Mouse (Mus musculus): ENCODE measurements around the gene Ctdsp2. TPM values are rescaled to one million over a fixed set of nuclear protein-coding genes. Genes with fewer than 3 reads are reported as not detected.

Gene Ctdsp2
- polyA plus RNA-seq, 1 experiment, result 76.5 TPM

DNA sequence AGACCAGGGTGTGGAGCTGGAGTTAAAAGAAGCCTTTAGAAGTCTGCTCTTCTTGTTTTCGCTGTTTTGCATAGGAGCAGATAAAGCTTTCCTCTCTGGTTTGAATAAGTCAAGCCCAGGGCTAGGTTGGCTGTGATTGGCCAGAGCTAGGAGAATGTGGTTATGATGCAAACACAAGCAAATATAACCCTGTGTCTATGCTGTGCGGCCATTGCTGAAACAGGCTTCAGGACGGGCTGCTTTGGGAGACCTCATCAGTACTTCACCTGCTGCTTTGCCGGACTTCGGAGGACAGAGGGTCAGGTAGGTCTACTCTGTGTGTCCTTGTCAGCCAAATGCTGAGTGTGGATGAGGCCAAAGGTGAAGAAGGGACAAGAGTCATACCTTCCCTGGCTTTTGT, 22.0 kb downstream of the Ctdsp2 start, which contains the start of gene Avil:
Avil (plus strand) TSS at position 181 of the 400 bp plus-strand sequence.
- Histone ChIP-seq H3K4me3 (ENCODE audit: insufficient read depth, low read length) (no peak within 1 kb of the TSS), H3K27ac (ENCODE audit: insufficient read depth, low read length) (no peak within 1 kb of the TSS), H3K4me1 (ENCODE audit: control insufficient read depth, insufficient read depth, low read length) (no peaks in the 10 kb centered on the region)
- TF ChIP-seq CTCF (IDR thresholded peaks at IDR 0.05; ENCODE audit: extremely low read depth, insufficient read depth, low read length) (no peak), POLR2A (IDR thresholded peaks at IDR 0.05; ENCODE audit: extremely low read depth, insufficient read depth, low read length) (no peak)

DNA sequence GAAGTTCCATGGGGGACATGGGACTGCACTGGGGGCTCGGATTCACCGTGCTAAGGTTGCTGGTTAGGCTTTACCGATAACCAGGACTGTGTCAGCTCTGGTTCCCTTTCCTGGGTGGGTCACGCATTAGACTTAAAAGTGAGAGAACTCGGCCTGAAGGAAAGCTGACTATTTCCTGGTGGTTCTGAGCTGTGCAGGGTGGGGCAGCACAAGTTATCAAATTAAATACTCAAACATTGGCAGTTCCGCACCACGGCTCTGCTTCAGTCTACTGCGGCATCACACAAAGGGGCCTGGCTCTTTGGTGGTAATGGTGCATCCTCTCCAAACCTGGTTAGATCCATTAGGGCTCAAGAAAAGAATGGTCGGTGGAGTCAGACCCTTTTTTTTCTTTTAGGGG, 22.8 kb downstream of the Ctdsp2 start:
- no peak overlapping the region for H3K4me3 ChIP-seq (ENCODE audit: insufficient read depth, low read length)
- no peak for TF ChIP-seq POLR2A (IDR thresholded peaks at IDR 0.05; ENCODE audit: extremely low read depth, insufficient read depth, low read length)
- TF ChIP-seq CTCF (IDR thresholded peaks at IDR 0.05; ENCODE audit: extremely low read depth, insufficient read depth, low read length), result no peak
- no peak overlapping the region for H3K27ac ChIP-seq (ENCODE audit: insufficient read depth, low read length)
- no peaks in the 10 kb centered on the region for H3K4me1 ChIP-seq (ENCODE audit: control insufficient read depth, insufficient read depth, low read length)

- H3K27ac ChIP-seq (ENCODE audit: insufficient read depth, low read length), result no peak overlapping the region
- H3K4me1 ChIP-seq (ENCODE audit: control insufficient read depth, insufficient read depth, low read length), result no peaks in the 10 kb centered on the region
- TF ChIP-seq POLR2A (IDR thresholded peaks at IDR 0.05; ENCODE audit: extremely low read depth, insufficient read depth, low read length), result no peak
- TF ChIP-seq CTCF (IDR thresholded peaks at IDR 0.05; ENCODE audit: extremely low read depth, insufficient read depth, low read length), result no peak
- no peak overlapping the region for H3K4me3 ChIP-seq (ENCODE audit: insufficient read depth, low read length)
Measured at GRCm38 (mm10) chr10:127002056-127002455, 23.5 kb downstream of the Ctdsp2 start.

GRCm38 (mm10) chr10:127002765-127003164, 24.2 kb downstream of the Ctdsp2 start:
- Histone ChIP-seq H3K27ac (ENCODE audit: insufficient read depth, low read length) (no peak overlapping the region), H3K4me1 (ENCODE audit: control insufficient read depth, insufficient read depth, low read length) (no peaks in the 10 kb centered on the region), H3K4me3 (ENCODE audit: insufficient read depth, low read length) (no peak overlapping the region)
- TF ChIP-seq CTCF (IDR thresholded peaks at IDR 0.05; ENCODE audit: extremely low read depth, insufficient read depth, low read length) (no peak), POLR2A (IDR thresholded peaks at IDR 0.05; ENCODE audit: extremely low read depth, insufficient read depth, low read length) (no peak)

DNA sequence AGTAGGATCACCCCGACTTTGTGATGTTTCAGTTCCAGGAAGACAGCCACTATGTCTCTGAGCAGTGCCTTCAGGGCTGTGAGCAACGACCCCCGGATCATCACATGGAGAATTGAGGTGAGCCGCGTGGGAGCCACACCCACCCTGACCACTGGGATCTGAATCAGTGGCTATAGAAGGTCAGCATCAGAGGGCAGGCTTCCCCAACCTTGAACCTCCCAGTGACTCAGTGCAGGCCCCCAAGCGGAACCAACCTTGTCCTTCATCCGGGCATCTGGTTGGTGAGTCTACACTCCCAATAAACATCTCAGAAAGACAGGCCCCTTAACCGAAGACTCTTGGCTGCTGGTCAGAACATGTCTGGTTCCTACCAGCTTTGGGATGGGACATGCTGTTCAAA, 24.8 kb downstream of the Ctdsp2 start:
- TF ChIP-seq CTCF (IDR thresholded peaks at IDR 0.05; ENCODE audit: extremely low read depth, insufficient read depth, low read length) (no peak), POLR2A (IDR thresholded peaks at IDR 0.05; ENCODE audit: extremely low read depth, insufficient read depth, low read length) (no peak)
- Histone ChIP-seq H3K4me1 (ENCODE audit: control insufficient read depth, insufficient read depth, low read length) (no peaks in the 10 kb centered on the region), H3K4me3 (ENCODE audit: insufficient read depth, low read length) (no peak overlapping the region), H3K27ac (ENCODE audit: insufficient read depth, low read length) (no peak overlapping the region)

DNA sequence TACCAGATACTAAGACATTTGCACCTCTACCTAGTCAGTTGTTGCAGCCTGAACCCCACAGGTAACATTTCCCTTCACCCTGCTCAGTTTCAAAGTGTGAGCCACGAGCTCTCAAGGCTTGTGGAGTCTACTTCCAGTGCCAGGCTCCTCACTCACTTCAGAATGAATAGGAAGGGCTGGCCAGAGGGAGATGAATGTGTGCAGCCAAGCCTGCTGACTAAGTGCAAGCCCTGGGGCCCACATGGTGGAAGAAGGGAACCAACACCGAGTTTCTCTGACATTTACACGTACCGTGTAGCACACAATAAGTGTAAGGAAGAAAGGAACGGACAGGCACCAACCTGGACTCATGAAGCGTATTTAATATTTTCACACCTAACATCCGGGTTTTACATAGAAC, 25.3 kb downstream of the Ctdsp2 start:
- no peak overlapping the region for H3K4me3 ChIP-seq (ENCODE audit: insufficient read depth, low read length)
- no peak for TF ChIP-seq POLR2A (IDR thresholded peaks at IDR 0.05; ENCODE audit: extremely low read depth, insufficient read depth, low read length)
- TF ChIP-seq CTCF (IDR thresholded peaks at IDR 0.05; ENCODE audit: extremely low read depth, insufficient read depth, low read length), result no peak
- no peak overlapping the region for H3K27ac ChIP-seq (ENCODE audit: insufficient read depth, low read length)
- no peaks in the 10 kb centered on the region for H3K4me1 ChIP-seq (ENCODE audit: control insufficient read depth, insufficient read depth, low read length)

DNA sequence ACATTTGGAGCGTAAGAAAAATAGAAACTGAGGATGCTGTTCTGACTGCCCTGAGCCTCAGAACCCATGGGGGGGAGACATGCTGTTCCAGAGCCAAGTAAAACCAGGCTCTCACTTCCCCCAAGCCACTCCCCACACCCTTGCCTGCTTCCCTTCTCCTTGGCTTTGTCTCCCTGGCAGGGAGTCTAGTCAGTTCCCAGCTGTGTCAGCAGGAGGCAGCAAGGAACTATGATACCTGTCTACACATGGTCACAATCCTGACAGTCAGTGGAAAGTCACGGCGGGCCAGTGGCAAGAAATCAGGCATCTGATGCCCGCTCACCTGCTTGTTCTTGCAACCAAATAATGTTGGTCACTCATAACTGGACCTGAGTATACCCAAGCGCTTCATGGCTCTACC, 38.0 kb downstream of the Ctdsp2 start:
- Histone ChIP-seq H3K27ac (ENCODE audit: insufficient read depth, low read length) (no peak overlapping the region), H3K4me1 (ENCODE audit: control insufficient read depth, insufficient read depth, low read length) (no peaks in the 10 kb centered on the region), H3K4me3 (ENCODE audit: insufficient read depth, low read length) (no peak overlapping the region)
- TF ChIP-seq POLR2A (IDR thresholded peaks at IDR 0.05; ENCODE audit: extremely low read depth, insufficient read depth, low read length), result no peak
- peak; percentile 21; the same call in 1 of the 2 replicates for TF ChIP-seq CTCF (IDR thresholded peaks at IDR 0.05; ENCODE audit: extremely low read depth, insufficient read depth, low read length)

DNA sequence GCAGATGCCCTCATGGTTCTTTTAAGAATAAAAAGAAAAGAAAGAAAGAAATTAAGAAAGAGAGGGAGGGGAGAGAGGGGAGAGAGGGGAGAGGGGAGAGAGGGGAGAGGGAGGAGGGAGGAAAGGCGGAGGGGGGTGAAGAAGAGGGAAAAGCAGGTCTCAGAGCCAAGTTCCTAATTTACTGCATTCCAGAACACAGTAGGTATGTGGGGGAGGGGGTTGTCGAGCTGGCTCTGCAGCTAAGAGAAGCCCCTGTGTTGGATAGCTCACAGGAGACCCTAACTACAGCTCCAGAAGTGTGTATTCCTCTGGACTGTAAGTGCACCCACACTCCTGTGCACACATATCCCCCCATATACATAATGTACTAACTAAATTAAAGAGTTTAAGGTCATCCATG, 38.6 kb downstream of the Ctdsp2 start:
- no peaks in the 10 kb centered on the region for H3K4me1 ChIP-seq (ENCODE audit: control insufficient read depth, insufficient read depth, low read length)

DNA sequence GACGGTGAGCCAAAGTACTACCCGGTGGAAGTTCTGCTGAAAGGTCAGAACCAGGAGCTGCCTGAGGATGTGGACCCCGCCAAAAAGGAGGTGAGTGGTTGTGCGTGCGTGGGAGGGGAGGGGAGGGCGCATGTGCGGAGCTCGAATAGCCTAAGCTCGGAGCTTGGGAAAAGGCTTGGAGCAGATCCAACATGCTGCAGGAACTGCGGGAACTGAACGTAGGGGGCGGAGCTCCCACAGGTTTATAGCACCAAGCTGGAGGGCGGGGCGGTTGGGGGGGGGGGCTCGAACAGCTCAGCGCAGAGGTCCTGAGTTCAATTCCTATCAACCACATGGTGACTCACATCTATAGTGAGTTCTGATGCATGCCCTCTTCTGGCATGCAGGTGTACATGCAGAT, 39.9 kb downstream of the Ctdsp2 start:
- TF ChIP-seq CTCF (IDR thresholded peaks at IDR 0.05; ENCODE audit: extremely low read depth, insufficient read depth, low read length), result no peak
- TF ChIP-seq POLR2A (IDR thresholded peaks at IDR 0.05; ENCODE audit: extremely low read depth, insufficient read depth, low read length), result no peak
- Histone ChIP-seq H3K4me3 (ENCODE audit: insufficient read depth, low read length) (no peak overlapping the region), H3K4me1 (ENCODE audit: control insufficient read depth, insufficient read depth, low read length) (no peaks in the 10 kb centered on the region), H3K27ac (ENCODE audit: insufficient read depth, low read length) (no peak overlapping the region)

More for the DNA sequence above, 38.6 kb downstream of the Ctdsp2 start:
- TF ChIP-seq CTCF (IDR thresholded peaks at IDR 0.05; ENCODE audit: extremely low read depth, insufficient read depth, low read length) (no peak), POLR2A (IDR thresholded peaks at IDR 0.05; ENCODE audit: extremely low read depth, insufficient read depth, low read length) (no peak)
- no peak overlapping the region for H3K4me3 ChIP-seq (ENCODE audit: insufficient read depth, low read length)
- no peak overlapping the region for H3K27ac ChIP-seq (ENCODE audit: insufficient read depth, low read length)

- H3K27ac ChIP-seq (ENCODE audit: insufficient read depth, low read length), result no peak within 1 kb of the TSS
- H3K4me1 ChIP-seq (ENCODE audit: control insufficient read depth, insufficient read depth, low read length), result no peaks in the 10 kb centered on the region
- TF ChIP-seq POLR2A (IDR thresholded peaks at IDR 0.05; ENCODE audit: extremely low read depth, insufficient read depth, low read length) (peak; percentile 70; the same call in 1 of the 2 replicates), CTCF (IDR thresholded peaks at IDR 0.05; ENCODE audit: extremely low read depth, insufficient read depth, low read length) (peak; percentile 90)
- H3K4me3 ChIP-seq (ENCODE audit: insufficient read depth, low read length), result peak within 1 kb of the TSS; percentile 71
Measured at GRCm38 (mm10) chr10:127030336-127031296, 52.1 kb downstream of the Ctdsp2 start, which contains the start of gene Tsfm. TSS of gene Tsfm (minus strand) at chr10:127030840.
